ENCODE assay signal across 8 mouse cellular contexts in genomic region chr2:128572726-128573624, GRCm38 (mm10). TPM values are rescaled to one million over a fixed set of nuclear protein-coding genes. Genes with fewer than 3 reads are reported as not detected.
DNase-seq lines count a peak whose midpoint lies in the region; ATAC-seq and TF ChIP-seq lines count a peak whose summit lies in the region.

No protein-coding gene starts in this region.

- no peak overlapping the region for H3K27ac ChIP-seq in intestine, embryonic 16.5 days (ENCODE audit: low read length)
- no peak overlapping the region for H3K27ac ChIP-seq in midbrain, embryonic 14.5 days (replicated peaks; ENCODE audit: low read depth, low read length)
- H3K27ac ChIP-seq in small intestine, adult 2 months (ENCODE audit: insufficient read depth, low read depth, low read length) = 0 out of 2 replicates have a peak overlapping the region, but pooled peaks have one; percentile 9

- no peaks in the 10 kb centered on the region for H3K9me3 ChIP-seq in intestine, embryonic 16.5 days (ENCODE audit: control insufficient read depth, low read length)
- H3K9me3 ChIP-seq in midbrain, embryonic 14.5 days (ENCODE audit: control insufficient read depth, low read length) = no peaks in the 10 kb centered on the region

- no peak for TF ChIP-seq POLR2A in small intestine, adult 2 months (IDR thresholded peaks at IDR 0.05; ENCODE audit: low read depth, low read length)

- ATAC-seq in intestine, embryonic 16.5 days = peak; percentile 75
- peak; percentile 40; the same call in 1 of the 2 replicates for ATAC-seq in midbrain, embryonic 14.5 days (ENCODE audit: low FRiP score, low TSS enrichment)

- no peaks in the 10 kb centered on the region for H3K36me3 ChIP-seq in intestine, embryonic 16.5 days (ENCODE audit: control insufficient read depth, insufficient read depth, low read length)
- no peaks in the 10 kb centered on the region for H3K36me3 ChIP-seq in midbrain, embryonic 14.5 days (ENCODE audit: control insufficient read depth, insufficient read depth, low read length)
- H3K36me3 ChIP-seq in small intestine, adult 2 months (ENCODE audit: control insufficient read depth, insufficient read depth, low read length) = no peaks in the 10 kb centered on the region

- WGBS in intestine, embryonic 16.5 days = 44% methylated on average over 16 of the region's 16 CpGs
- WGBS in midbrain, embryonic 14.5 days = 54% methylated on average over 16 of the region's 16 CpGs
- 41% methylated on average over 16 of the region's 16 CpGs for WGBS in small intestine, adult 2 months

- TF ChIP-seq CTCF in small intestine, adult 2 months (IDR thresholded peaks at IDR 0.05; ENCODE audit: extremely low read depth, insufficient read length, insufficient replicate concordance, low read depth, low read length) = peak; percentile 42; the same call in 1 of the 2 replicates

- no peak overlapping the region for H3K9ac ChIP-seq in intestine, embryonic 16.5 days (ENCODE audit: low read depth, low read length)
- H3K9ac ChIP-seq in midbrain, embryonic 14.5 days (replicated peaks; ENCODE audit: low read length) = no peak overlapping the region

- no peaks in the 10 kb centered on the region for H3K27me3 ChIP-seq in intestine, embryonic 16.5 days (replicated peaks; ENCODE audit: control insufficient read depth, insufficient read depth, low read length)
- no peaks in the 10 kb centered on the region for H3K27me3 ChIP-seq in midbrain, embryonic 14.5 days (ENCODE audit: control insufficient read depth, insufficient read depth, low read length)
- no peaks in the 10 kb centered on the region for H3K27me3 ChIP-seq in small intestine, adult 2 months (ENCODE audit: control insufficient read depth, insufficient read depth, low read length)

- H3K4me2 ChIP-seq in intestine, embryonic 16.5 days (ENCODE audit: low read depth, low read length) = no peak overlapping the region
- no peak overlapping the region for H3K4me2 ChIP-seq in midbrain, embryonic 14.5 days (ENCODE audit: low read length)

- H3K4me1 ChIP-seq in intestine, embryonic 16.5 days (ENCODE audit: control insufficient read depth, insufficient read depth, low read length) = 0 out of 2 replicates have a peak, but pooled peaks cover 2% of the 10 kb centered on the region
- H3K4me1 ChIP-seq in midbrain, embryonic 14.5 days (ENCODE audit: control insufficient read depth, insufficient read depth, low read length) = no peaks in the 10 kb centered on the region
- peaks cover 3% of the 10 kb centered on the region; the same call in 1 of the 2 replicates for H3K4me1 ChIP-seq in small intestine, adult 2 months (ENCODE audit: control insufficient read depth, insufficient read depth, insufficient read length, low read length)

- intact Hi-C loops in left cerebral cortex, postnatal 10 days (cut with DNase I) = loop anchor here (5.0 to 10.0 kb wide), 3 partner anchors 161 to 686 kb away; partner anchors contain the start of gene Bcl2l11

- no peak overlapping the region for H3K4me3 ChIP-seq in intestine, embryonic 16.5 days (ENCODE audit: low read length)
- H3K4me3 ChIP-seq in midbrain, embryonic 14.5 days (replicated peaks; ENCODE audit: low read depth, low read length) = no peak overlapping the region
- no peak overlapping the region for H3K4me3 ChIP-seq in small intestine, adult 2 months (ENCODE audit: low read depth, low read length)

- DNase-seq in adipocyte (ENCODE audit: low spot score) = peak; percentile 94
- DNase-seq in cerebellum, postnatal 36 days = peak; percentile 82 to 90
- DNase-seq in gastrocnemius, adult 18-20 months (ENCODE audit: low spot score) = peak; percentile 85
- DNase-seq in left cerebral cortex, postnatal 10 days (ENCODE audit: extremely low spot score in 1 of 2, low spot score in 2 of 2) = peak; percentile 81 to 85
- peak; percentile 94 for DNase-seq in midbrain, embryonic 14.5 days
- DNase-seq in yolk sac, embryonic 10.5 days (ENCODE audit: low spot score) = peak; percentile 59

RNA-seq across cellular contexts. Expression of gene Spdye4c, which starts 18.0 kb away (rescaled TPM):
- total RNA-seq in gastrocnemius, adult 18-20 months (2021) = not detected
- not detected in 2 replicates for polyA plus RNA-seq in intestine, embryonic 16.5 days (2015; fragmentation: Nextera tagmentation; extraction: Ambion mirVana)
- total RNA-seq in left cerebral cortex, postnatal 10 days (2021) = not detected
- not detected in 2 replicates for polyA plus RNA-seq in midbrain, embryonic 14.5 days (2014; fragmentation: Nextera tagmentation; extraction: Ambion mirVana)
- not detected in 2 replicates for polyA plus RNA-seq in small intestine, adult 2 months (2012; rRNA removed)
